In genomic region chr13:41097324-41098058, GRCm38 (mm10) we compare ENCODE assay signal across 9 mouse cellular contexts. TPM values are rescaled to one million over a fixed set of nuclear protein-coding genes. Genes with fewer than 3 reads are reported as not detected.
DNase-seq lines count a peak whose midpoint lies in the region; ATAC-seq and TF ChIP-seq lines count a peak whose summit lies in the region.
"Had no signal": no experiment of that assay in that cellular context is flagged by ENCODE, and none has a peak within 500 bp of the region (broad histone marks: within the 10 kb centered on the region; RNA-seq: fewer than 3 reads in every experiment).

No protein-coding gene starts in this region.

- H3K9ac ChIP-seq in heart, postnatal 0 days (replicated peaks; ENCODE audit: low read depth, low read length): no peak overlapping the region

- no peak for TF ChIP-seq CTCF in heart, postnatal 0 days (IDR thresholded peaks at IDR 0.05; ENCODE audit: low read depth)

- ATAC-seq in heart, postnatal 0 days (ENCODE audit: insufficient read depth, low read depth): no peak

- 25% methylated on average over 16 of the region's 16 CpGs for WGBS in heart, postnatal 0 days

- peak; percentile 20 for DNase-seq in layer of hippocampus, adult 11-12 months (ENCODE audit: low spot score)
- no peak for DNase-seq in layer of hippocampus, postnatal 25 days (ENCODE audit: extremely low spot score in 1 of 2, low spot score in 1 of 2)
- DNase-seq in heart, postnatal 0 days (ENCODE audit: low spot score): no peak
- DNase-seq in lung, postnatal 36 days: peak; percentile 67
- peak; percentile 41 to 55 for DNase-seq in thymus, postnatal 36 days
- DNase-seq in embryo, embryonic 10 days (ENCODE audit: low spot score): no peak
- DNase-seq in frontal cortex, postnatal 25 days (ENCODE audit: low spot score in 2 of 2): no peak
- no peak for DNase-seq in neural tube, embryonic 10.5 days (ENCODE audit: extremely low spot score, low spot score)

- no peaks in the 10 kb centered on the region for H3K36me3 ChIP-seq in heart, postnatal 0 days (replicated peaks; ENCODE audit: control insufficient read depth, insufficient read depth, low read length)
- H3K36me3 ChIP-seq: forebrain, embryonic 10.5 days had no signal

- peak overlapping the region; percentile 45 for H3K4me2 ChIP-seq in heart, postnatal 0 days (ENCODE audit: low read depth, low read length)

- no peak overlapping the region for H3K4me3 ChIP-seq in heart, postnatal 0 days (ENCODE audit: low read depth, low read length)
- H3K4me3 ChIP-seq: forebrain, embryonic 10.5 days had no signal

- no peaks in the 10 kb centered on the region for H3K4me1 ChIP-seq in heart, postnatal 0 days (ENCODE audit: control insufficient read depth, insufficient read depth)

- H3K9me3 ChIP-seq in heart, postnatal 0 days (replicated peaks; ENCODE audit: control insufficient read depth, low read length): no peaks in the 10 kb centered on the region
- H3K9me3 ChIP-seq: forebrain, embryonic 10.5 days had no signal

- no peaks in the 10 kb centered on the region for H3K27me3 ChIP-seq in heart, postnatal 0 days (ENCODE audit: control insufficient read depth, insufficient read depth, low read length)

- no peak overlapping the region for H3K27ac ChIP-seq in heart, postnatal 0 days (ENCODE audit: low read depth)
- H3K27ac ChIP-seq: forebrain, embryonic 10.5 days had no signal

- TF ChIP-seq EP300 in heart, postnatal 0 days (IDR thresholded peaks at IDR 0.05; ENCODE audit: low read depth): no peak

RNA-seq across cellular contexts. Expression of gene Gcm2, which starts 13.3 kb away (rescaled TPM):
- not detected for total RNA-seq in layer of hippocampus, postnatal 25 days (2021)
- not detected in 2 replicates for total RNA-seq in heart, postnatal 0 days (2014; rRNA removed; ENCODE audit: low replicate concordance)
- polyA plus RNA-seq in heart, postnatal 0 days (2015; fragmentation: Nextera tagmentation; extraction: Ambion mirVana): not detected in 2 replicates
- polyA plus RNA-seq: forebrain, embryonic 10.5 days had no signal

RNA-seq across cellular contexts. Expression of gene Sycp2l, which starts 16.6 kb away (rescaled TPM):
- total RNA-seq in layer of hippocampus, postnatal 25 days (2021): not detected
- not detected in 2 replicates for total RNA-seq in heart, postnatal 0 days (2014; rRNA removed; ENCODE audit: low replicate concordance)
- polyA plus RNA-seq in heart, postnatal 0 days (2015; fragmentation: Nextera tagmentation; extraction: Ambion mirVana): not detected in 2 replicates
- polyA plus RNA-seq: forebrain, embryonic 10.5 days had no signal

RNA-seq across cellular contexts. Expression of gene Mak, which starts 18.0 kb away (rescaled TPM):
- 1 to 10 TPM in 1 of 2 experiments, under 1 TPM in 1; 0.71 to 1.4 TPM for total RNA-seq in layer of hippocampus, postnatal 25 days (2021)
- total RNA-seq in heart, postnatal 0 days (2014; rRNA removed; ENCODE audit: low replicate concordance): not detected in 2 replicates
- 0.05 and 0.14 TPM in 2 replicates for polyA plus RNA-seq in heart, postnatal 0 days (2015; fragmentation: Nextera tagmentation; extraction: Ambion mirVana)

Comparison
In these comparisons a context has a peak if more than half of its experiments do, and no peak if none do; other contexts are left out.
1. DNase-seq: peak in layer of hippocampus, adult 11-12 months (single experiment), lung, postnatal 36 days (single experiment) and thymus, postnatal 36 days (2 of 2); none in layer of hippocampus, postnatal 25 days (0 of 2), heart, postnatal 0 days (single experiment), embryo, embryonic 10 days (single experiment), frontal cortex, postnatal 25 days (0 of 2) and neural tube, embryonic 10.5 days (single experiment).